Mouse (Mus musculus) heart, adult 2 months (tissue): ENCODE measurements around the gene Mfsd12. TPM values are rescaled to one million over a fixed set of nuclear protein-coding genes. Genes with fewer than 3 reads are reported as not detected.
A peak's percentile ranks its signal among the peaks of the same experiment; 100 is the strongest.

Source experiments
- DNase-seq, 2 experiments: peaks; one replicate each; pipeline ENCODE4 v3.0.0; 2021
- H3K27ac ChIP-seq: fragments of 200-600 bp; 2 replicates; pipeline ENCODE4 v1.8.1; 2022
- H3K27me3 ChIP-seq: fragments of 200-500 bp; 2 replicates; pipeline ENCODE4 v1.6.1; 2012; ENCODE audit warnings: mild to moderate bottlenecking, low read length, inconsistent platforms, mixed read lengths; ENCODE audit not compliant: control insufficient read depth, insufficient read depth
- H3K36me3 ChIP-seq: fragments of 200-500 bp; 2 replicates; pipeline ENCODE4 v1.6.1; 2012; ENCODE audit warnings: low read length, inconsistent platforms; ENCODE audit not compliant: control insufficient read depth, insufficient read depth
- H3K4me1 ChIP-seq: fragments of 200-500 bp; 2 replicates; pipeline ENCODE4 v1.6.1; 2011; ENCODE audit warnings: low read length; ENCODE audit not compliant: control insufficient read depth, insufficient read depth
- H3K4me3 ChIP-seq: fragments of 200-600 bp; 2 replicates; pipeline ENCODE4 v1.8.1; 2022
- H3K79me2 ChIP-seq: fragments of 200-500 bp; replicated peaks from 2 replicates; pipeline ENCODE4 v1.6.1; 2012; ENCODE audit warnings: mild to moderate bottlenecking, inconsistent platforms, low read length, moderate library complexity, mixed read lengths; ENCODE audit not compliant: control insufficient read depth, insufficient read depth
- H3K9ac ChIP-seq: fragments of 200-500 bp; 2 replicates; pipeline ENCODE4 v1.6.1; 2012; ENCODE audit warnings: low read depth, mild to moderate bottlenecking, control low read depth, inconsistent platforms, low read length, mixed read lengths
- CTCF ChIP-seq: fragments of 200-600 bp; IDR thresholded peaks from 2 replicates; pipeline ENCODE4 v1.8.1; 2022; ENCODE audit warnings: antibody characterized with exemption, mild to moderate bottlenecking, moderate library complexity
- EP300 ChIP-seq: fragments of 200-500 bp; IDR thresholded peaks from 2 replicates; pipeline ENCODE4 v1.6.1; 2011; ENCODE audit warnings: low read depth, low read length, control low read depth; ENCODE audit not compliant: insufficient read depth
- POLR2A ChIP-seq: fragments of 200-500 bp; IDR thresholded peaks from 2 replicates; pipeline ENCODE4 v1.6.1; 2011; ENCODE audit warnings: mild to moderate bottlenecking, low read depth, low read length, control low read depth; ENCODE audit not compliant: insufficient read depth
- WGBS: fragments of 180-500 bp; shearing (Covaris S2); methylation state at CpG from one replicate; pipeline ENCODE4 v1.1.7; 2018; 5-methylcytosine and 5-hydroxymethylcytosine counted together
- intact Hi-C: fragments of 180-260 bp; cut with DNase I; formaldehyde crosslinking; loops from one replicate; pipeline ENCODE4 v1.15.1; 2025
- microRNA-seq, 2 experiments: library from miRNA; unstranded; fragments of <30 nt; microRNA quantifications; one replicate each; pipeline ENCODE4 v1.2.0; 2021
- polyA plus RNA-seq: library from polyadenylated mRNA; depleted of rRNA; stranded (reverse); fragments of >200 nt; gene quantifications from 2 replicates; pipeline ENCODE4 v1.2.3, GENCODE M21; 2012; rRNA removed
- total RNA-seq, 2 experiments: library from RNA; stranded (reverse); gene quantifications; 2 replicates each; pipeline ENCODE4 v1.2.3; 2021

Mfsd12 gene
- total and polyA plus RNA-seq, 3 experiments, result 9.6 to 11.1 (median 10.6) TPM

- H3K4me1 ChIP-seq, result peaks cover 73% of the 10 kb centered on the region
- intact Hi-C loops, result no loop called here
- TF ChIP-seq POLR2A (0 out of 2 replicates have a peak, but pooled peaks have one; percentile 22), EP300 (no peak), CTCF (no peak)
- peaks cover 33% of the 10 kb centered on the region for H3K36me3 ChIP-seq
- 57% methylated on average over 16 of the region's 16 CpGs for WGBS
- peak overlapping the region; percentile 29; the same call in 1 of the 2 replicates for H3K4me3 ChIP-seq
- H3K9ac ChIP-seq, result peak overlapping the region; percentile 68
- no peaks in the 10 kb centered on the region for H3K79me2 ChIP-seq
- H3K27me3 ChIP-seq, result no peaks in the 10 kb centered on the region
- peak in 1 of 2 experiments; percentile 49 for DNase-seq
- peak overlapping the region; percentile 91 for H3K27ac ChIP-seq
Measured at GRCm38 (mm10) chr10:81412586-81413309, 55.5 kb downstream of the Mfsd12 start.

GRCm38 (mm10) chr10:81413310-81414261, 56.3 kb downstream of the Mfsd12 start:
- peak; percentile 91 to 93 for DNase-seq
- H3K27me3 ChIP-seq, result no peaks in the 10 kb centered on the region
- H3K36me3 ChIP-seq, result peaks cover 25% of the 10 kb centered on the region
- H3K27ac ChIP-seq, result peak overlapping the region; percentile 91
- no peaks in the 10 kb centered on the region for H3K79me2 ChIP-seq
- H3K9ac ChIP-seq, result peak overlapping the region; percentile 81
- 19% methylated on average over 26 of the region's 26 CpGs for WGBS
- intact Hi-C loops, result no loop called here
- peak overlapping the region; percentile 36; the same call in 1 of the 2 replicates for H3K4me3 ChIP-seq
- peak; percentile 82 for TF ChIP-seq POLR2A
- TF ChIP-seq EP300, result peak; percentile 99
- TF ChIP-seq CTCF, result peak; percentile 15; the same call in 1 of the 2 replicates
- peaks cover 67% of the 10 kb centered on the region for H3K4me1 ChIP-seq

GRCm38 (mm10) chr10:81414682-81415081, 57.4 kb downstream of the Mfsd12 start:
- no peaks in the 10 kb centered on the region for H3K27me3 ChIP-seq
- peak; percentile 70 to 72 for DNase-seq
- no peak; the same call in 1 of the 2 replicates for TF ChIP-seq EP300
- TF ChIP-seq CTCF, result no peak
- no peak; the same call in 1 of the 2 replicates for TF ChIP-seq POLR2A
- peaks cover 22% of the 10 kb centered on the region for H3K36me3 ChIP-seq
- peaks cover 69% of the 10 kb centered on the region for H3K4me1 ChIP-seq
- 0 out of 2 replicates have a peak, but pooled peaks cover 3% of the 10 kb centered on the region for H3K79me2 ChIP-seq
- intact Hi-C loops, result loop anchor here (1.0 kb wide), 1 partner anchor 11 kb away; no protein-coding TSS in a partner anchor
- peak overlapping the region; percentile 91 for H3K27ac ChIP-seq
- H3K4me3 ChIP-seq, result peak overlapping the region; percentile 36; the same call in 1 of the 2 replicates
- peak overlapping the region; percentile 81 for H3K9ac ChIP-seq

GRCm38 (mm10) chr10:81415146-81415545, 57.9 kb downstream of the Mfsd12 start:
- Histone ChIP-seq H3K4me3 (no peak overlapping the region), H3K4me1 (peaks cover 67% of the 10 kb centered on the region), H3K27me3 (no peaks in the 10 kb centered on the region), H3K27ac (peak overlapping the region; percentile 91), H3K79me2 (peaks cover 5% of the 10 kb centered on the region; the same call in 1 of the 2 replicates), H3K9ac (peak overlapping the region; percentile 34), H3K36me3 (peaks cover 22% of the 10 kb centered on the region)
- intact Hi-C loops, result loop anchor here (1.0 kb wide), 1 partner anchor 10 kb away; no protein-coding TSS in a partner anchor
- 71% methylated on average over 5 of the region's 5 CpGs for WGBS
- DNase-seq, result no peak
- no peak for TF ChIP-seq EP300
- TF ChIP-seq CTCF, result no peak

Small RNAs within 50 kb of the gene (microRNA-seq; reads per million reads assigned to microRNA genes)
- 0.56 to 1.5 reads per million in 2 experiments for gene Mir6913

Other genes with a start within 250 kb of the Mfsd12 start
Only the 30 nearest of the 33 such genes appear.
- gene Pias4, start 189.6 kb upstream of the Mfsd12 start, total RNA-seq, result 10 to 100 TPM; 14.1 to 16.5 TPM
- gene Pias4, start 189.6 kb upstream of the Mfsd12 start, polyA plus RNA-seq, result 22.3 and 23.3 TPM in 2 replicates
- 1,000 to 10,000 TPM; 1,027 to 1,244 TPM for gene Eef2, start 180.9 kb upstream of the Mfsd12 start, total RNA-seq
- 887 and 1,187 TPM in 2 replicates for gene Eef2, start 180.9 kb upstream of the Mfsd12 start, polyA plus RNA-seq
- 10 to 100 TPM; 27.8 to 29.0 TPM for gene Dapk3, start 174.5 kb upstream of the Mfsd12 start, total RNA-seq
- 30.6 and 35.5 TPM in 2 replicates for gene Dapk3, start 174.5 kb upstream of the Mfsd12 start, polyA plus RNA-seq
- gene 4930442H23Rik, start 173.6 kb upstream of the Mfsd12 start, total RNA-seq, result not detected
- not detected in 2 replicates for gene 4930442H23Rik, start 173.6 kb upstream of the Mfsd12 start, polyA plus RNA-seq
- gene Nmrk2, start 155.4 kb upstream of the Mfsd12 start, total RNA-seq, result 1 to 10 TPM; 8.7 to 8.8 TPM
- 4.7 and 6.3 TPM in 2 replicates for gene Nmrk2, start 155.4 kb upstream of the Mfsd12 start, polyA plus RNA-seq
- gene Atcay, start 126.7 kb upstream of the Mfsd12 start, total RNA-seq, result under 1 TPM in 1 of 2 experiments, not detected in 1; 0.09 TPM
- 0.14 and 0.20 TPM in 2 replicates for gene Atcay, start 126.7 kb upstream of the Mfsd12 start, polyA plus RNA-seq
- 1 to 10 TPM; 1.8 to 2.0 TPM for gene Zfr2, start 124.3 kb upstream of the Mfsd12 start, total RNA-seq
- gene Zfr2, start 124.3 kb upstream of the Mfsd12 start, polyA plus RNA-seq, result 5.0 and 6.3 TPM in 2 replicates
- under 1 TPM; 0.48 to 0.86 TPM for gene Matk, start 104.6 kb upstream of the Mfsd12 start, total RNA-seq
- gene Matk, start 104.6 kb upstream of the Mfsd12 start, polyA plus RNA-seq, result 0.97 and 1.5 TPM in 2 replicates
- 100 to 1,000 TPM in 1 of 2 experiments, 10 to 100 TPM in 1; 85.7 to 101 TPM for gene Mrpl54, start 90.6 kb upstream of the Mfsd12 start, total RNA-seq
- gene Mrpl54, start 90.6 kb upstream of the Mfsd12 start, polyA plus RNA-seq, result 66.7 and 93.2 TPM in 2 replicates
- 100 to 1,000 TPM; 111 to 123 TPM for gene Apba3, start 90.5 kb upstream of the Mfsd12 start, total RNA-seq
- 151 TPM in 2 replicates for gene Apba3, start 90.5 kb upstream of the Mfsd12 start, polyA plus RNA-seq
- not detected for gene Tjp3, start 65.9 kb upstream of the Mfsd12 start, total RNA-seq
- 0.12 and 0.78 TPM in 2 replicates for gene Tjp3, start 65.9 kb upstream of the Mfsd12 start, polyA plus RNA-seq
- 10 to 100 TPM; 27.0 to 28.0 TPM for gene Pip5k1c, start 64.5 kb upstream of the Mfsd12 start, total RNA-seq
- 37.5 and 44.2 TPM in 2 replicates for gene Pip5k1c, start 64.5 kb upstream of the Mfsd12 start, polyA plus RNA-seq
- 10 to 100 TPM; 16.1 to 18.0 TPM for gene Cactin, start 36.4 kb upstream of the Mfsd12 start, total RNA-seq
- 15.4 and 18.0 TPM in 2 replicates for gene Cactin, start 36.4 kb upstream of the Mfsd12 start, polyA plus RNA-seq
- 1 to 10 TPM; 3.8 to 4.1 TPM for gene Tbxa2r, start 28.8 kb upstream of the Mfsd12 start, total RNA-seq
- 7.1 and 8.7 TPM in 2 replicates for gene Tbxa2r, start 28.8 kb upstream of the Mfsd12 start, polyA plus RNA-seq
- 1 to 10 TPM; 5.5 to 6.4 TPM for gene Gipc3, start 14.2 kb upstream of the Mfsd12 start, total RNA-seq
- 4.7 and 4.8 TPM in 2 replicates for gene Gipc3, start 14.2 kb upstream of the Mfsd12 start, polyA plus RNA-seq
- 10 to 100 TPM; 55.6 to 58.1 TPM for gene Hmg20b, start 7.0 kb upstream of the Mfsd12 start, total RNA-seq
- 44.3 and 54.9 TPM in 2 replicates for gene Hmg20b, start 7.0 kb upstream of the Mfsd12 start, polyA plus RNA-seq
- 1 to 10 TPM in 1 of 2 experiments, under 1 TPM in 1; 0.64 to 1.1 TPM for gene 4930404N11Rik, start 8.3 kb downstream of the Mfsd12 start, total RNA-seq
- gene 4930404N11Rik, start 8.3 kb downstream of the Mfsd12 start, polyA plus RNA-seq, result 0.32 and 1.2 TPM in 2 replicates
- gene Fzr1, start 21.0 kb downstream of the Mfsd12 start, total RNA-seq, result 10 to 100 TPM; 29.9 to 31.5 TPM
- gene Fzr1, start 21.0 kb downstream of the Mfsd12 start, polyA plus RNA-seq, result 49.3 and 56.1 TPM in 2 replicates
- 10 to 100 TPM; 46.6 to 53.8 TPM for gene Dohh, start 26.9 kb downstream of the Mfsd12 start, total RNA-seq
- gene Dohh, start 26.9 kb downstream of the Mfsd12 start, polyA plus RNA-seq, result 48.5 and 56.9 TPM in 2 replicates
- gene Gm48551, start 27.0 kb downstream of the Mfsd12 start, total RNA-seq, result 1 to 10 TPM in 1 of 2 experiments, under 1 TPM in 1; 0.73 to 1.9 TPM
- gene Gm48551, start 27.0 kb downstream of the Mfsd12 start, polyA plus RNA-seq, result 2.1 and 3.5 TPM in 2 replicates
- 1 to 10 TPM in 1 of 2 experiments, not detected in 1; 1.2 TPM for gene Gm48552, start 31.5 kb downstream of the Mfsd12 start, total RNA-seq
- 0.88 and 1.2 TPM in 2 replicates for gene Gm48552, start 31.5 kb downstream of the Mfsd12 start, polyA plus RNA-seq
- 1 to 10 TPM; 2.0 to 2.3 TPM for gene Smim24, start 35.6 kb downstream of the Mfsd12 start, total RNA-seq
- gene Smim24, start 35.6 kb downstream of the Mfsd12 start, polyA plus RNA-seq, result 8.3 and 8.6 TPM in 2 replicates
- gene Nfic, start 98.1 kb downstream of the Mfsd12 start, total RNA-seq, result 100 to 1,000 TPM in 1 of 2 experiments, 10 to 100 TPM in 1; 94.2 to 104 TPM
- 59.9 and 80.1 TPM in 2 replicates for gene Nfic, start 98.1 kb downstream of the Mfsd12 start, polyA plus RNA-seq
- gene Celf5, start 125.2 kb downstream of the Mfsd12 start, total RNA-seq, result under 1 TPM in 1 of 2 experiments, not detected in 1; 0.16 TPM
- gene Celf5, start 125.2 kb downstream of the Mfsd12 start, polyA plus RNA-seq, result 0.39 and 0.73 TPM in 2 replicates
- gene Ncln, start 138.9 kb downstream of the Mfsd12 start, total RNA-seq, result 10 to 100 TPM; 68.6 to 74.2 TPM
- 107 and 116 TPM in 2 replicates for gene Ncln, start 138.9 kb downstream of the Mfsd12 start, polyA plus RNA-seq
- 1 to 10 TPM in 1 of 2 experiments, under 1 TPM in 1; 0.81 to 1.1 TPM for gene S1pr4, start 142.6 kb downstream of the Mfsd12 start, total RNA-seq
- gene S1pr4, start 142.6 kb downstream of the Mfsd12 start, polyA plus RNA-seq, result 2.0 and 3.1 TPM in 2 replicates
- 1 to 10 TPM; 1.1 to 1.5 TPM for gene Gna15, start 166.7 kb downstream of the Mfsd12 start, total RNA-seq
- gene Gna15, start 166.7 kb downstream of the Mfsd12 start, polyA plus RNA-seq, result 1.1 and 1.2 TPM in 2 replicates
- gene Gna11, start 187.7 kb downstream of the Mfsd12 start, total RNA-seq, result 10 to 100 TPM; 46.6 to 53.5 TPM
- gene Gna11, start 187.7 kb downstream of the Mfsd12 start, polyA plus RNA-seq, result 68.0 and 81.9 TPM in 2 replicates
- 1,000 to 10,000 TPM in 1 of 2 experiments, 100 to 1,000 TPM in 1; 982 to 1,113 TPM for gene Aes, start 202.0 kb downstream of the Mfsd12 start, total RNA-seq
- 2,586 and 3,063 TPM in 2 replicates for gene Aes, start 202.0 kb downstream of the Mfsd12 start, polyA plus RNA-seq
- gene Tle2, start 217.1 kb downstream of the Mfsd12 start, total RNA-seq, result 1 to 10 TPM; 6.8 to 7.4 TPM
- gene Tle2, start 217.1 kb downstream of the Mfsd12 start, polyA plus RNA-seq, result 40.9 and 43.8 TPM in 2 replicates